Mouse (Mus musculus) hindbrain, embryonic 11.5 days (tissue): ENCODE measurements around the gene Slc22a17. TPM values are rescaled to one million over a fixed set of nuclear protein-coding genes. Genes with fewer than 3 reads are reported as not detected.

ENCODE experiments used
- ATAC-seq: fragments of 200-750 bp; cut with Nextera tagmentation; 2 replicates; pipeline ENCODE4 v1.8.0; 2017; ENCODE audit warnings: mild to moderate bottlenecking, moderate TSS enrichment, moderate library complexity; ENCODE audit not compliant: low FRiP score
- DNase-seq: peaks from one replicate; pipeline ENCODE4 v3.0.0-alpha.2; 2015; ENCODE audit warnings: low spot score
- H3K27ac ChIP-seq: fragments of 300-500 bp; sonication (generic); 2 replicates; pipeline ENCODE4 v1.5.1; 2014; ENCODE audit warnings: mild to moderate bottlenecking, low read depth, low read length
- H3K27me3 ChIP-seq: fragments of 300-500 bp; sonication (generic); 2 replicates; pipeline ENCODE4 v1.6.1; 2014; ENCODE audit warnings: mild to moderate bottlenecking, low read length, moderate library complexity, mixed read lengths; ENCODE audit not compliant: control insufficient read depth, insufficient read depth
- H3K36me3 ChIP-seq: fragments of 300-500 bp; sonication (generic); 2 replicates; pipeline ENCODE4 v1.6.1; 2014; ENCODE audit warnings: mild to moderate bottlenecking, low read length, moderate library complexity, mixed read lengths; ENCODE audit not compliant: control insufficient read depth, insufficient read depth
- H3K4me1 ChIP-seq: fragments of 300-500 bp; sonication (generic); replicated peaks from 2 replicates; pipeline ENCODE4 v1.6.1; 2014; ENCODE audit warnings: low read length, mixed read lengths; ENCODE audit not compliant: control insufficient read depth, insufficient read depth
- H3K4me2 ChIP-seq: fragments of 300-500 bp; sonication (generic); replicated peaks from 2 replicates; pipeline ENCODE4 v1.6.1; 2014; ENCODE audit warnings: mild to moderate bottlenecking, low read depth, low read length
- H3K4me3 ChIP-seq: fragments of 300-500 bp; sonication (generic); 2 replicates; pipeline ENCODE4 v1.5.1; 2014; ENCODE audit warnings: low read depth, low read length
- H3K9ac ChIP-seq: fragments of 300-500 bp; sonication (generic); 2 replicates; pipeline ENCODE4 v1.6.1; 2014; ENCODE audit warnings: low read depth, low read length
- H3K9me3 ChIP-seq: fragments of 300-500 bp; sonication (generic); 2 replicates; pipeline ENCODE4 v1.6.1; 2016; ENCODE audit warnings: low read length; ENCODE audit not compliant: control insufficient read depth
- WGBS: fragments of 180-500 bp; shearing (Covaris S2); extraction: QIAGEN DNeasy Blood & Tissue Kit; methylation state at CpG from one replicate; pipeline ENCODE4 v1.1.7; 2014; 5-methylcytosine and 5-hydroxymethylcytosine counted together
- polyA plus RNA-seq: library from polyadenylated mRNA; unstranded; fragments of >200 nt; fragmentation: Nextera tagmentation; extraction: Ambion mirVana; gene quantifications from 2 replicates; pipeline ENCODE4 v1.2.1, GENCODE M21; 2014

The Slc22a17 gene
- polyA plus RNA-seq, 1 experiment from 2014 or later, result 41.0 TPM

GRCm38 (mm10) chr14:54876539-54877047, 36.3 kb downstream of the Slc22a17 start:
- Histone ChIP-seq H3K27ac (peak overlapping the region; percentile 74), H3K4me3 (peak overlapping the region; percentile 67), H3K4me2 (peak overlapping the region; percentile 99), H3K4me1 (no peaks in the 10 kb centered on the region; the same call in 1 of the 2 replicates), H3K36me3 (no peaks in the 10 kb centered on the region), H3K9ac (peak overlapping the region; percentile 84), H3K27me3 (no peaks in the 10 kb centered on the region), H3K9me3 (no peaks in the 10 kb centered on the region)
- DNase-seq (peak; percentile 96), ATAC-seq (peak; percentile 92)
- WGBS, result under 1% methylated on average over 67 of the region's 72 CpGs

GRCm38 (mm10) chr14:54875844-54876538, 36.9 kb downstream of the Slc22a17 start:
- 2% methylated on average over 36 of the region's 36 CpGs for WGBS
- Histone ChIP-seq H3K4me2 (peak overlapping the region; percentile 99), H3K9ac (peak overlapping the region; percentile 84), H3K27me3 (no peaks in the 10 kb centered on the region), H3K9me3 (no peaks in the 10 kb centered on the region), H3K27ac (peak overlapping the region; percentile 74), H3K36me3 (no peaks in the 10 kb centered on the region), H3K4me3 (peak overlapping the region; percentile 67), H3K4me1 (no peaks in the 10 kb centered on the region; the same call in 1 of the 2 replicates)
- peak; percentile 63 for ATAC-seq
- DNase-seq, result no peak

- 82% methylated on average over 3 of the region's 3 CpGs for WGBS
- DNase-seq (no peak), ATAC-seq (no peak)
- Histone ChIP-seq H3K36me3 (no peaks in the 10 kb centered on the region), H3K27ac (no peak overlapping the region), H3K4me2 (no peak overlapping the region), H3K4me3 (no peak overlapping the region), H3K9me3 (no peaks in the 10 kb centered on the region), H3K27me3 (no peaks in the 10 kb centered on the region), H3K4me1 (no peaks in the 10 kb centered on the region; the same call in 1 of the 2 replicates), H3K9ac (no peak overlapping the region)
Observed at GRCm38 (mm10) chr14:54874165-54874564, 38.8 kb downstream of the Slc22a17 start.

GRCm38 (mm10) chr14:54870861-54871260, 42.1 kb downstream of the Slc22a17 start, which contains the start of gene Homez:
Gene Homez (minus strand): TSS chr14:54870961.
- no peaks in the 10 kb centered on the region for H3K9me3 ChIP-seq
- H3K9ac ChIP-seq, result no peak within 1 kb of the TSS
- H3K27ac ChIP-seq, result no peak within 1 kb of the TSS
- no peaks in the 10 kb centered on the region for H3K27me3 ChIP-seq
- no peak within 1 kb of the TSS for H3K4me2 ChIP-seq
- no peak within 1 kb of the TSS for H3K4me3 ChIP-seq
- DNase-seq (no peak), ATAC-seq (no peak)
- no peaks in the 10 kb centered on the region for H3K36me3 ChIP-seq
- WGBS, result 89% methylated on average over 5 of the region's 5 CpGs
- H3K4me1 ChIP-seq, result no peaks in the 10 kb centered on the region; the same call in 1 of the 2 replicates

- 87% methylated on average over 4 of the region's 4 CpGs for WGBS
- no peak for ATAC-seq
- Histone ChIP-seq H3K36me3 (no peaks in the 10 kb centered on the region), H3K4me3 (no peak overlapping the region), H3K9me3 (no peaks in the 10 kb centered on the region), H3K4me2 (no peak overlapping the region), H3K9ac (no peak overlapping the region), H3K4me1 (no peaks in the 10 kb centered on the region), H3K27me3 (no peaks in the 10 kb centered on the region), H3K27ac (no peak overlapping the region)
- DNase-seq, result no peak
Observed at GRCm38 (mm10) chr14:54868026-54868425, 44.9 kb downstream of the Slc22a17 start.

GRCm38 (mm10) chr14:54866936-54867335, 46.0 kb downstream of the Slc22a17 start:
- Histone ChIP-seq H3K4me2 (no peak overlapping the region), H3K36me3 (no peaks in the 10 kb centered on the region), H3K27ac (no peak overlapping the region), H3K27me3 (no peaks in the 10 kb centered on the region), H3K9me3 (no peaks in the 10 kb centered on the region), H3K4me1 (no peaks in the 10 kb centered on the region), H3K4me3 (no peak overlapping the region), H3K9ac (no peak overlapping the region)
- DNase-seq (peak; percentile 40), ATAC-seq (no peak)
- 55% methylated on average over 5 of the region's 5 CpGs for WGBS

GRCm38 (mm10) chr14:54866268-54866667, 46.7 kb downstream of the Slc22a17 start:
- Histone ChIP-seq H3K27ac (no peak overlapping the region), H3K4me3 (no peak overlapping the region), H3K27me3 (no peaks in the 10 kb centered on the region), H3K9ac (no peak overlapping the region), H3K9me3 (no peaks in the 10 kb centered on the region), H3K4me2 (no peak overlapping the region), H3K36me3 (no peaks in the 10 kb centered on the region), H3K4me1 (no peaks in the 10 kb centered on the region)
- WGBS, result 66% methylated on average over 3 of the region's 3 CpGs
- DNase-seq, result no peak
- ATAC-seq, result no peak

GRCm38 (mm10) chr14:54865626-54866025, 47.3 kb downstream of the Slc22a17 start:
- H3K4me1 ChIP-seq, result no peaks in the 10 kb centered on the region
- no peak overlapping the region for H3K9ac ChIP-seq
- ATAC-seq (no peak), DNase-seq (no peak)
- H3K4me3 ChIP-seq, result no peak overlapping the region
- H3K4me2 ChIP-seq, result no peak overlapping the region
- no peaks in the 10 kb centered on the region for H3K27me3 ChIP-seq
- H3K9me3 ChIP-seq, result no peaks in the 10 kb centered on the region
- H3K27ac ChIP-seq, result no peak overlapping the region
- no peaks in the 10 kb centered on the region for H3K36me3 ChIP-seq
- 86% methylated on average over 5 of the region's 5 CpGs for WGBS
